8 mouse cellular contexts compared by ENCODE assay signal in genomic region chr14:48121529-48122517, GRCm38 (mm10). TPM values are rescaled to one million over a fixed set of nuclear protein-coding genes. Genes with fewer than 3 reads are reported as not detected.
DNase-seq lines count a peak whose midpoint lies in the region; ATAC-seq and TF ChIP-seq lines count a peak whose summit lies in the region.

No protein-coding gene starts in this region.

- peaks cover 36% of the 10 kb centered on the region for H3K27me3 ChIP-seq in heart, postnatal 0 days (ENCODE audit: control insufficient read depth, insufficient read depth, low read length)
- no peaks in the 10 kb centered on the region for H3K27me3 ChIP-seq in limb, embryonic 14.5 days (ENCODE audit: control insufficient read depth, insufficient read depth, low read length)
- no peaks in the 10 kb centered on the region for H3K27me3 ChIP-seq in neural tube, embryonic 14.5 days (ENCODE audit: control insufficient read depth, insufficient read depth, low read length)

- no peak for TF ChIP-seq CTCF in layer of hippocampus, adult 2 months (conservative IDR thresholded peaks at IDR 0.05)
- TF ChIP-seq CTCF in heart, postnatal 0 days (IDR thresholded peaks at IDR 0.05; ENCODE audit: low read depth), result no peak

- H3K4me3 ChIP-seq in layer of hippocampus, adult 2 months, result peak overlapping the region; percentile 85
- H3K4me3 ChIP-seq in heart, postnatal 0 days (ENCODE audit: low read depth, low read length), result peak overlapping the region; percentile 87
- H3K4me3 ChIP-seq in limb, embryonic 14.5 days (replicated peaks; ENCODE audit: low read length), result peak overlapping the region; percentile 83
- peak overlapping the region; percentile 80 for H3K4me3 ChIP-seq in neural tube, embryonic 14.5 days (ENCODE audit: low read depth, low read length)

- no peak for TF ChIP-seq EP300 in heart, postnatal 0 days (IDR thresholded peaks at IDR 0.05; ENCODE audit: low read depth)

- H3K36me3 ChIP-seq in heart, postnatal 0 days (replicated peaks; ENCODE audit: control insufficient read depth, insufficient read depth, low read length), result no peaks in the 10 kb centered on the region
- H3K36me3 ChIP-seq in limb, embryonic 14.5 days (ENCODE audit: control insufficient read depth, insufficient read depth, low read length), result no peaks in the 10 kb centered on the region
- no peaks in the 10 kb centered on the region for H3K36me3 ChIP-seq in neural tube, embryonic 14.5 days (ENCODE audit: control insufficient read depth, insufficient read depth, low read length)

- H3K9me3 ChIP-seq in heart, postnatal 0 days (replicated peaks; ENCODE audit: control insufficient read depth, low read length), result no peaks in the 10 kb centered on the region
- no peaks in the 10 kb centered on the region for H3K9me3 ChIP-seq in limb, embryonic 14.5 days (ENCODE audit: control insufficient read depth, low read length)
- H3K9me3 ChIP-seq in neural tube, embryonic 14.5 days (ENCODE audit: control insufficient read depth, low read length), result no peaks in the 10 kb centered on the region

- peak overlapping the region; percentile 83 for H3K9ac ChIP-seq in heart, postnatal 0 days (replicated peaks; ENCODE audit: low read depth, low read length)
- H3K9ac ChIP-seq in limb, embryonic 14.5 days (ENCODE audit: low read depth, low read length, severe bottlenecking), result peak overlapping the region; percentile 90
- H3K9ac ChIP-seq in neural tube, embryonic 14.5 days (replicated peaks; ENCODE audit: low read depth, low read length), result peak overlapping the region; percentile 90

- TF ChIP-seq POLR2A in limb, embryonic 14.5 days (IDR thresholded peaks at IDR 0.05; ENCODE audit: borderline replicate concordance, extremely low read depth, insufficient read depth, insufficient read length), result no peak

- ATAC-seq in heart, postnatal 0 days (ENCODE audit: insufficient read depth, low read depth), result no peak; the same call in 1 of the 2 replicates
- 0 out of 2 replicates have a peak, but pooled peaks have one; percentile 24 for ATAC-seq in limb, embryonic 14.5 days (ENCODE audit: low FRiP score, low read depth)
- ATAC-seq in neural tube, embryonic 14.5 days (ENCODE audit: low read depth), result peak; percentile 29; the same call in 1 of the 2 replicates

- 2% methylated on average over 32 of the region's 32 CpGs for WGBS in heart, postnatal 0 days
- WGBS in limb, embryonic 14.5 days, result under 1% methylated on average over 32 of the region's 32 CpGs
- WGBS in neural tube, embryonic 14.5 days, result under 1% methylated on average over 32 of the region's 32 CpGs

- peaks cover 4% of the 10 kb centered on the region; the same call in 1 of the 2 replicates for H3K4me1 ChIP-seq in heart, postnatal 0 days (ENCODE audit: control insufficient read depth, insufficient read depth)
- H3K4me1 ChIP-seq in limb, embryonic 14.5 days (ENCODE audit: control insufficient read depth, insufficient read depth, low read length), result peaks cover 40% of the 10 kb centered on the region
- H3K4me1 ChIP-seq in neural tube, embryonic 14.5 days (ENCODE audit: control insufficient read depth, insufficient read depth, low read length), result peaks cover 27% of the 10 kb centered on the region; the same call in 1 of the 2 replicates

- H3K4me2 ChIP-seq in heart, postnatal 0 days (ENCODE audit: low read depth, low read length), result peak overlapping the region; percentile 96
- H3K4me2 ChIP-seq in limb, embryonic 14.5 days (replicated peaks; ENCODE audit: low read depth, low read length, severe bottlenecking), result peak overlapping the region; percentile 82
- H3K4me2 ChIP-seq in neural tube, embryonic 14.5 days (ENCODE audit: low read depth, low read length), result peak overlapping the region; percentile 71

- DNase-seq in layer of hippocampus, adult 2 months (ENCODE audit: low spot score in 2 of 2), result peak in 1 of 2 experiments; percentile 12
- no peak for DNase-seq in layer of hippocampus, postnatal 10 days (ENCODE audit: low spot score in 2 of 2)
- peak; percentile 33 to 47 for DNase-seq in cerebellum, postnatal 25 days
- DNase-seq in heart, postnatal 0 days (ENCODE audit: low spot score), result peak; percentile 34
- no peak for DNase-seq in limb, embryonic 14.5 days (ENCODE audit: low spot score)
- DNase-seq in urinary bladder, adult 18-20 months (ENCODE audit: low spot score in 2 of 2), result no peak
- DNase-seq in layer of hippocampus, adult 11-12 months (ENCODE audit: low spot score), result no peak

- H3K27ac ChIP-seq in layer of hippocampus, adult 2 months, result peak overlapping the region; percentile 95
- peak overlapping the region; percentile 70 for H3K27ac ChIP-seq in heart, postnatal 0 days (ENCODE audit: low read depth)
- peak overlapping the region; percentile 82 for H3K27ac ChIP-seq in limb, embryonic 14.5 days (replicated peaks; ENCODE audit: low read depth, low read length)
- H3K27ac ChIP-seq in neural tube, embryonic 14.5 days (ENCODE audit: low read depth, low read length), result peak overlapping the region; percentile 88

RNA-seq across cellular contexts. Expression of gene Peli2, which starts 1.2 kb away (rescaled TPM):
- 10 to 100 TPM; 19.3 to 23.2 TPM for total RNA-seq in layer of hippocampus, adult 2 months (2021)
- 10 to 100 TPM; 20.4 to 23.5 TPM for total RNA-seq in layer of hippocampus, postnatal 10 days (2021)
- total RNA-seq in heart, postnatal 0 days (2014; rRNA removed; ENCODE audit: low replicate concordance), result 15.4 and 18.2 TPM in 2 replicates
- polyA plus RNA-seq in heart, postnatal 0 days (2015; fragmentation: Nextera tagmentation; extraction: Ambion mirVana), result 2.0 and 2.1 TPM in 2 replicates
- 14.5 and 17.0 TPM in 2 replicates for polyA plus RNA-seq in limb, embryonic 14.5 days (2012; rRNA removed)
- polyA plus RNA-seq in limb, embryonic 14.5 days (2014; fragmentation: Nextera tagmentation; extraction: Ambion mirVana), result 9.1 and 11.3 TPM in 2 replicates
- 7.5 and 13.3 TPM in 2 replicates for polyA plus RNA-seq in neural tube, embryonic 14.5 days (2014; fragmentation: Nextera tagmentation; extraction: Ambion mirVana)

Comparison
In these comparisons a context has a peak if more than half of its experiments do, and no peak if none do; other contexts are left out.
1. DNase-seq: peak in cerebellum, postnatal 25 days (2 of 2) and heart, postnatal 0 days (single experiment); none in layer of hippocampus, postnatal 10 days (0 of 2), limb, embryonic 14.5 days (single experiment), urinary bladder, adult 18-20 months (0 of 2) and layer of hippocampus, adult 11-12 months (single experiment).
2. Peak in every context shown above with its lines, with median percentiles within 50 percentile points of each other: H3K27ac ChIP-seq, H3K4me3 ChIP-seq, H3K4me2 ChIP-seq and H3K9ac ChIP-seq.